In genomic region chr7:44824872-44825271, GRCm38 (mm10) we compare ENCODE assay signal across 8 mouse cellular contexts. TPM values are rescaled to one million over a fixed set of nuclear protein-coding genes. Genes with fewer than 3 reads are reported as not detected.
A peak's percentile ranks its signal among the peaks of the same experiment; 100 is the strongest.
DNase-seq lines count a peak whose midpoint lies in the region; ATAC-seq and TF ChIP-seq lines count a peak whose summit lies in the region.

No protein-coding gene starts in this region.

- ATAC-seq in inflammation-experienced regulatory T-cells, adult 6 months, result peak; percentile 88
- ATAC-seq in midbrain, postnatal 0 days (ENCODE audit: low FRiP score), result peak; percentile 62; the same call in 1 of the 2 replicates

- peak; percentile 70 for DNase-seq in ovary, postnatal 14 days (ENCODE audit: low spot score)
- DNase-seq in ovary, adult 18-20 months (ENCODE audit: low spot score), result no peak
- DNase-seq in cerebellum, adult 8-10 months, result peak; percentile 82
- DNase-seq in forelimb bud, embryonic 11.5 days (ENCODE audit: low read depth, low spot score), result peak; percentile 73
- DNase-seq in limb, embryonic 10.5 days (ENCODE audit: low spot score), result peak; percentile 82
- peak; percentile 81 for DNase-seq in midbrain, postnatal 0 days (ENCODE audit: low spot score)
- peak; percentile 79 to 91 for DNase-seq in spleen, postnatal 4 days (ENCODE audit: low spot score in 2 of 2)

- TF ChIP-seq CTCF in midbrain, postnatal 0 days (IDR thresholded peaks at IDR 0.05), result peak; percentile 95

- H3K4me3 ChIP-seq in limb, embryonic 10.5 days, result no peak overlapping the region
- no peak overlapping the region for H3K4me3 ChIP-seq in midbrain, postnatal 0 days (ENCODE audit: low read depth, low read length)

- WGBS in limb, embryonic 10.5 days, result 38% methylated on average over 3 of the region's 3 CpGs
- WGBS in midbrain, postnatal 0 days, result 16% methylated on average over 3 of the region's 3 CpGs

- H3K9ac ChIP-seq in midbrain, postnatal 0 days (replicated peaks; ENCODE audit: low read length, poor library complexity, severe bottlenecking), result no peak overlapping the region

- H3K27me3 ChIP-seq in limb, embryonic 10.5 days (ENCODE audit: low read depth, poor library complexity, severe bottlenecking), result no peaks in the 10 kb centered on the region
- H3K27me3 ChIP-seq in midbrain, postnatal 0 days (ENCODE audit: insufficient read depth, low read length), result no peaks in the 10 kb centered on the region

- H3K27ac ChIP-seq in limb, embryonic 10.5 days, result no peak overlapping the region
- H3K27ac ChIP-seq in midbrain, postnatal 0 days (ENCODE audit: low read depth, low read length), result no peak overlapping the region

- H3K36me3 ChIP-seq in limb, embryonic 10.5 days, result peaks cover 65% of the 10 kb centered on the region
- H3K36me3 ChIP-seq in midbrain, postnatal 0 days (ENCODE audit: insufficient read depth, low read length), result peaks cover 18% of the 10 kb centered on the region

- H3K4me1 ChIP-seq in limb, embryonic 10.5 days, result peaks cover 5% of the 10 kb centered on the region
- H3K4me1 ChIP-seq in midbrain, postnatal 0 days (ENCODE audit: insufficient read depth, low read length), result no peaks in the 10 kb centered on the region

- H3K4me2 ChIP-seq in midbrain, postnatal 0 days (ENCODE audit: low read depth, low read length, poor library complexity, severe bottlenecking), result no peak overlapping the region

- H3K9me3 ChIP-seq in limb, embryonic 10.5 days (replicated peaks), result no peaks in the 10 kb centered on the region
- H3K9me3 ChIP-seq in midbrain, postnatal 0 days (ENCODE audit: low read length), result no peaks in the 10 kb centered on the region

RNA-seq across cellular contexts. Expression of gene Atf5, which starts 8.4 kb away (rescaled TPM):
- under 1 TPM in 1 of 3 experiments, not detected in 2; 0.41 TPM for polyA plus RNA-seq in inflammation-experienced regulatory T-cells, adult 6 months (2017; shearing (Covaris generic))
- polyA plus RNA-seq in limb, embryonic 10.5 days (2016; fragmentation: Nextera tagmentation; extraction: Ambion mirVana), result 3.1 and 3.4 TPM in 2 replicates
- 4.8 and 6.8 TPM in 2 replicates for total RNA-seq in midbrain, postnatal 0 days (2014; rRNA removed)
- 3.4 and 3.7 TPM in 2 replicates for polyA plus RNA-seq in midbrain, postnatal 0 days (2015; fragmentation: Nextera tagmentation; extraction: Ambion mirVana)

RNA-seq across cellular contexts. Expression of gene Il4i1, which starts 8.7 kb away (rescaled TPM):
- 1 to 10 TPM; 1.9 to 4.2 (median 2.1) TPM for polyA plus RNA-seq in inflammation-experienced regulatory T-cells, adult 6 months (2017; shearing (Covaris generic))
- polyA plus RNA-seq in limb, embryonic 10.5 days (2016; fragmentation: Nextera tagmentation; extraction: Ambion mirVana), result 0.89 and 0.94 TPM in 2 replicates
- total RNA-seq in midbrain, postnatal 0 days (2014; rRNA removed), result not detected in 2 replicates
- 0.62 and 1.1 TPM in 2 replicates for polyA plus RNA-seq in midbrain, postnatal 0 days (2015; fragmentation: Nextera tagmentation; extraction: Ambion mirVana)

RNA-seq across cellular contexts. Expression of gene Nup62, which starts 9.0 kb away (rescaled TPM):
- polyA plus RNA-seq in inflammation-experienced regulatory T-cells, adult 6 months (2017; shearing (Covaris generic)), result 10 to 100 TPM; 30.8 to 60.2 (median 32.2) TPM
- 174 and 181 TPM in 2 replicates for polyA plus RNA-seq in limb, embryonic 10.5 days (2016; fragmentation: Nextera tagmentation; extraction: Ambion mirVana)
- total RNA-seq in midbrain, postnatal 0 days (2014; rRNA removed), result 51.4 and 65.9 TPM in 2 replicates
- 45.8 and 46.9 TPM in 2 replicates for polyA plus RNA-seq in midbrain, postnatal 0 days (2015; fragmentation: Nextera tagmentation; extraction: Ambion mirVana)

RNA-seq across cellular contexts. Expression of gene Akt1s1, which starts 23.9 kb away (rescaled TPM):
- polyA plus RNA-seq in inflammation-experienced regulatory T-cells, adult 6 months (2017; shearing (Covaris generic)), result 1 to 10 TPM; 1.1 to 4.5 (median 3.7) TPM
- 96.4 and 99.6 TPM in 2 replicates for polyA plus RNA-seq in limb, embryonic 10.5 days (2016; fragmentation: Nextera tagmentation; extraction: Ambion mirVana)
- total RNA-seq in midbrain, postnatal 0 days (2014; rRNA removed), result 104 and 120 TPM in 2 replicates
- 89.1 and 91.0 TPM in 2 replicates for polyA plus RNA-seq in midbrain, postnatal 0 days (2015; fragmentation: Nextera tagmentation; extraction: Ambion mirVana)

RNA-seq across cellular contexts. Expression of gene Tbc1d17, which starts 24.0 kb away (rescaled TPM):
- polyA plus RNA-seq in inflammation-experienced regulatory T-cells, adult 6 months (2017; shearing (Covaris generic)), result 10 to 100 TPM; 43.9 to 66.0 (median 60.6) TPM
- polyA plus RNA-seq in limb, embryonic 10.5 days (2016; fragmentation: Nextera tagmentation; extraction: Ambion mirVana), result 71.4 and 75.2 TPM in 2 replicates
- total RNA-seq in midbrain, postnatal 0 days (2014; rRNA removed), result 79.7 and 129 TPM in 2 replicates
- 115 and 126 TPM in 2 replicates for polyA plus RNA-seq in midbrain, postnatal 0 days (2015; fragmentation: Nextera tagmentation; extraction: Ambion mirVana)
